ENCODE assay signal across 18 mouse cellular contexts in the genomic region with DNA sequence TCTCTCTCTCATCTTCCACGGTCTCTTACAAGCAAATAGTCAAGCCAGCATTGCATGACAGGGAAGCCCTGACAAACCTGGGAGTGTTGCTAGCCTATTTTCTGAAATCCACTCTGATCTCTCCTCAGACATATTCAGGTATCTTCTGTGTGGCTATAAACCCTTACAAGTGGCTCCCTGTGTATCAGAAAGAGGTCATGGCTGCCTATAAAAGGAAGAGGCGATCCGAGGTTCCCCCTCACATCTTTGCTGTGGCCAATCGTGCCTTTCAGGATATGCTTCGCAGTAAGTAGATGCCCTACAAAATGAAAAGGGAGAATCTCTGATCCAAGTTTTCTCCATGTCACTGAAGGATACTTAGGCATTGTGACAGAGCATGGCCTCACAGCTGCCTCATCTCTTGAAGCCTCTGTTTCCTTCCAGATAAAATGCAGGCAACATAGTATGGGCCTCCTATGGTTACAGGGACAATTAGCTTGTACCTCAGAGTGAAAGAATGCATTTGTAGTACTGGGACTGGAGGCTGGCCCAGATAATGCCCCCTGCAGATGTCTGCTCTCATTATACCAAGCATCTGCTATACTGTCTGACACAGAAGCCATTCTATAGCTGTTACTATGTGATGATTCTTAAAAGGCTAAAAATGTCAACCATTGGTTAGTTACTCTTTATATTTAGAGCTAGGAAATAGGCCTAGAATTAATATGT. TPM values are rescaled to one million over a fixed set of nuclear protein-coding genes. Genes with fewer than 3 reads are reported as not detected.
DNase-seq lines count a peak whose midpoint lies in the region; ATAC-seq and TF ChIP-seq lines count a peak whose summit lies in the region.
"Had no signal": no experiment of that assay in that cellular context is flagged by ENCODE, and none has a peak within 500 bp of the region (broad histone marks: within the 10 kb centered on the region; RNA-seq: fewer than 3 reads in every experiment).

No protein-coding gene starts in this region.

- no peaks in the 10 kb centered on the region for H3K27me3 ChIP-seq in forebrain, embryonic 11.5 days (ENCODE audit: control insufficient read depth, insufficient read depth, low read length)
- no peaks in the 10 kb centered on the region for H3K27me3 ChIP-seq in forebrain, embryonic 10.5 days (ENCODE audit: poor library complexity, severe bottlenecking)
- no peaks in the 10 kb centered on the region for H3K27me3 ChIP-seq in neural tube, embryonic 14.5 days (ENCODE audit: control insufficient read depth, insufficient read depth, low read length)
- no peaks in the 10 kb centered on the region for H3K27me3 ChIP-seq in hindbrain, embryonic 14.5 days (ENCODE audit: control insufficient read depth, insufficient read depth, low read length)
- no peaks in the 10 kb centered on the region for H3K27me3 ChIP-seq in stomach, postnatal 0 days (ENCODE audit: control insufficient read depth, insufficient read depth, low read length)
- H3K27me3 ChIP-seq: liver, embryonic 15.5 days had no signal

- TF ChIP-seq EP300 in stomach, postnatal 0 days (optimal IDR thresholded peaks at IDR 0.05) = no peak

- no peak overlapping the region for H3K4me3 ChIP-seq in forebrain, embryonic 11.5 days (ENCODE audit: low read depth, low read length)
- H3K4me3 ChIP-seq in forebrain, embryonic 10.5 days = no peak overlapping the region
- no peak overlapping the region for H3K4me3 ChIP-seq in neural tube, embryonic 14.5 days (ENCODE audit: low read depth, low read length)
- H3K4me3 ChIP-seq in hindbrain, embryonic 14.5 days (replicated peaks; ENCODE audit: low read length) = no peak overlapping the region
- no peak overlapping the region for H3K4me3 ChIP-seq in stomach, postnatal 0 days (ENCODE audit: low read depth, low read length)
- H3K4me3 ChIP-seq: liver, embryonic 15.5 days had no signal

- peak; percentile 71; the same call in 1 of the 2 replicates for ATAC-seq in forebrain, embryonic 11.5 days (replicated peaks; ENCODE audit: low FRiP score)
- ATAC-seq in neural tube, embryonic 14.5 days (ENCODE audit: low read depth) = peak; percentile 61; the same call in 1 of the 2 replicates
- ATAC-seq in hindbrain, embryonic 14.5 days (ENCODE audit: low FRiP score) = peak; percentile 64; the same call in 1 of the 2 replicates
- ATAC-seq in stomach, postnatal 0 days (ENCODE audit: low FRiP score, low TSS enrichment) = no peak
- ATAC-seq: inflammation-experienced regulatory T-cells, adult 6 months had no signal

- H3K4me2 ChIP-seq in forebrain, embryonic 11.5 days (ENCODE audit: low read depth, low read length, severe bottlenecking) = no peak overlapping the region
- H3K4me2 ChIP-seq in neural tube, embryonic 14.5 days (ENCODE audit: low read depth, low read length) = no peak overlapping the region
- no peak overlapping the region for H3K4me2 ChIP-seq in hindbrain, embryonic 14.5 days (replicated peaks)
- no peak overlapping the region for H3K4me2 ChIP-seq in stomach, postnatal 0 days (replicated peaks; ENCODE audit: low read depth)
- H3K4me2 ChIP-seq: liver, embryonic 15.5 days had no signal

- WGBS in forebrain, embryonic 11.5 days = 81% methylated on average over 5 of the region's 5 CpGs
- WGBS in forebrain, embryonic 10.5 days = 85% methylated on average over 5 of the region's 5 CpGs
- WGBS in neural tube, embryonic 14.5 days = 71% methylated on average over 5 of the region's 5 CpGs
- 58% methylated on average over 5 of the region's 5 CpGs for WGBS in hindbrain, embryonic 14.5 days
- 84% methylated on average over 5 of the region's 5 CpGs for WGBS in stomach, postnatal 0 days

- H3K9me3 ChIP-seq in forebrain, embryonic 11.5 days (ENCODE audit: control insufficient read depth, low read length) = no peaks in the 10 kb centered on the region
- H3K9me3 ChIP-seq in forebrain, embryonic 10.5 days = no peaks in the 10 kb centered on the region
- H3K9me3 ChIP-seq in neural tube, embryonic 14.5 days (ENCODE audit: control insufficient read depth, low read length) = no peaks in the 10 kb centered on the region
- H3K9me3 ChIP-seq in hindbrain, embryonic 14.5 days (ENCODE audit: control insufficient read depth, low read length) = no peaks in the 10 kb centered on the region
- H3K9me3 ChIP-seq in stomach, postnatal 0 days (ENCODE audit: control insufficient read depth, low read length) = no peaks in the 10 kb centered on the region
- H3K9me3 ChIP-seq: liver, embryonic 15.5 days had no signal

- no peak overlapping the region for H3K27ac ChIP-seq in forebrain, embryonic 11.5 days (ENCODE audit: low read depth, low read length)
- H3K27ac ChIP-seq in forebrain, embryonic 10.5 days = no peak overlapping the region
- no peak overlapping the region for H3K27ac ChIP-seq in neural tube, embryonic 14.5 days (ENCODE audit: low read depth, low read length)
- no peak overlapping the region for H3K27ac ChIP-seq in hindbrain, embryonic 14.5 days
- no peak overlapping the region for H3K27ac ChIP-seq in stomach, postnatal 0 days (replicated peaks)
- H3K27ac ChIP-seq: liver, embryonic 15.5 days had no signal

- no peak for TF ChIP-seq CTCF in stomach, postnatal 0 days (IDR thresholded peaks at IDR 0.05; ENCODE audit: low read depth)

- no peaks in the 10 kb centered on the region for H3K4me1 ChIP-seq in forebrain, embryonic 11.5 days (replicated peaks; ENCODE audit: control insufficient read depth, insufficient read depth, low read length)
- H3K4me1 ChIP-seq in forebrain, embryonic 10.5 days = peaks cover 4% of the 10 kb centered on the region; the same call in 1 of the 2 replicates
- no peaks in the 10 kb centered on the region for H3K4me1 ChIP-seq in neural tube, embryonic 14.5 days (ENCODE audit: control insufficient read depth, insufficient read depth, low read length)
- no peaks in the 10 kb centered on the region for H3K4me1 ChIP-seq in hindbrain, embryonic 14.5 days (replicated peaks; ENCODE audit: control insufficient read depth, insufficient read depth, low read length)
- no peaks in the 10 kb centered on the region for H3K4me1 ChIP-seq in stomach, postnatal 0 days (replicated peaks; ENCODE audit: control insufficient read depth, insufficient read depth)
- H3K4me1 ChIP-seq: liver, embryonic 15.5 days had no signal

- H3K36me3 ChIP-seq in forebrain, embryonic 11.5 days (ENCODE audit: control insufficient read depth, insufficient read depth, low read length) = no peaks in the 10 kb centered on the region
- H3K36me3 ChIP-seq in forebrain, embryonic 10.5 days (replicated peaks) = no peaks in the 10 kb centered on the region
- H3K36me3 ChIP-seq in neural tube, embryonic 14.5 days (ENCODE audit: control insufficient read depth, insufficient read depth, low read length) = no peaks in the 10 kb centered on the region
- no peaks in the 10 kb centered on the region for H3K36me3 ChIP-seq in hindbrain, embryonic 14.5 days (replicated peaks; ENCODE audit: control insufficient read depth, insufficient read depth)
- H3K36me3 ChIP-seq in stomach, postnatal 0 days (ENCODE audit: control insufficient read depth, insufficient read depth, low read length) = no peaks in the 10 kb centered on the region
- H3K36me3 ChIP-seq: liver, embryonic 15.5 days had no signal

- H3K9ac ChIP-seq in forebrain, embryonic 11.5 days (ENCODE audit: low read length) = no peak overlapping the region
- H3K9ac ChIP-seq in neural tube, embryonic 14.5 days (replicated peaks; ENCODE audit: low read depth, low read length) = no peak overlapping the region
- H3K9ac ChIP-seq in hindbrain, embryonic 14.5 days = no peak overlapping the region
- H3K9ac ChIP-seq in stomach, postnatal 0 days (ENCODE audit: low read length) = no peak overlapping the region
- H3K9ac ChIP-seq: liver, embryonic 15.5 days had no signal

- DNase-seq in forebrain, embryonic 11.5 days (ENCODE audit: low spot score) = no peak
- DNase-seq in forebrain, embryonic 10.5 days (ENCODE audit: extremely low spot score, low spot score) = no peak
- no peak for DNase-seq in neural tube, embryonic 10.5 days (ENCODE audit: extremely low spot score, low spot score)
- DNase-seq in hindbrain, embryonic 14.5 days (ENCODE audit: low spot score) = peak; percentile 32
- peak; percentile 79 for DNase-seq in retina, postnatal 1 day
- no peak for DNase-seq in adrenal gland, adult 18-20 months (ENCODE audit: low spot score in 2 of 2)
- no peak for DNase-seq in stomach, postnatal 0 days (ENCODE audit: low spot score)
- DNase-seq: gastrocnemius, postnatal 25 days; kidney, adult 9 months; kidney, postnatal 36 days; lung, postnatal 10 days; right cerebral cortex, postnatal 4 days; thymus, postnatal 36 days had no signal

RNA-seq across cellular contexts. Expression of gene Myh15, which starts 12.1 kb away (rescaled TPM):
- polyA plus RNA-seq in forebrain, embryonic 11.5 days (2014; fragmentation: Nextera tagmentation; extraction: Ambion mirVana) = 0.05 TPM in 2 replicates
- polyA plus RNA-seq in forebrain, embryonic 10.5 days (2016; fragmentation: Nextera tagmentation; extraction: Ambion mirVana) = not detected in 2 replicates
- polyA plus RNA-seq in neural tube, embryonic 14.5 days (2014; fragmentation: Nextera tagmentation; extraction: Ambion mirVana) = 0.11 and 0.15 TPM in 2 replicates
- 0.12 TPM in 2 replicates for polyA plus RNA-seq in hindbrain, embryonic 14.5 days (2014; fragmentation: Nextera tagmentation; extraction: Ambion mirVana)
- total RNA-seq in adrenal gland, adult 18-20 months (2021) = not detected
- polyA plus RNA-seq in stomach, postnatal 0 days (2015; fragmentation: Nextera tagmentation; extraction: Ambion mirVana) = not detected in 2 replicates
- total RNA-seq: gastrocnemius, postnatal 25 days; megakaryocyte, adult 5-6 weeks had no signal
- polyA plus RNA-seq: heart, postnatal 0 days; liver, embryonic 15.5 days had no signal

Comparison
In these comparisons a context has a peak if more than half of its experiments do, and no peak if none do; other contexts are left out.
1. DNase-seq: peak in hindbrain, embryonic 14.5 days (single experiment) and retina, postnatal 1 day (single experiment); none in forebrain, embryonic 11.5 days (single experiment), forebrain, embryonic 10.5 days (single experiment), neural tube, embryonic 10.5 days (single experiment), adrenal gland, adult 18-20 months (0 of 2) and stomach, postnatal 0 days (single experiment).